Mouse (Mus musculus) fibroblast of lung, adult 2 months (primary cell): ENCODE results near the gene Acyp2.
"Not testable (repeated sequence)": the region's sequence is repeated elsewhere in the genome, so short reads cannot be mapped to it uniquely, and the experiment has no call there.

Experiments
- DNase-seq: peaks from one replicate; pipeline ENCODE4 v3.0.0-alpha.2; 2011; ENCODE audit warnings: low read depth

The Acyp2 gene

GRCm38 (mm10) chr11:30649001-30649637 is at the start of gene Acyp2:
Gene Acyp2, minus strand, starts transcription at chr11:30649587.
- DNase-seq = peak; percentile 49

GRCm38 (mm10) chr11:30689421-30689820 is 40.0 kb upstream of the Acyp2 start:
- peak; percentile 31 for DNase-seq

- peak; percentile 53 for DNase-seq
Observed at GRCm38 (mm10) chr11:30676086-30676485, 26.7 kb upstream of the Acyp2 start.

- no peak for DNase-seq
Observed at GRCm38 (mm10) chr11:30672719-30673118, 23.3 kb upstream of the Acyp2 start.

- no peak for DNase-seq
Observed at GRCm38 (mm10) chr11:30663001-30663400, 13.6 kb upstream of the Acyp2 start.

GRCm38 (mm10) chr11:30662591-30662990 is 13.2 kb upstream of the Acyp2 start:
- DNase-seq = no peak

GRCm38 (mm10) chr11:30657069-30657468 is 7.7 kb upstream of the Acyp2 start:
- DNase-seq = no peak

- no peak for DNase-seq
Observed at GRCm38 (mm10) chr11:30656060-30656459, 6.7 kb upstream of the Acyp2 start.

- no peak for DNase-seq
Observed at GRCm38 (mm10) chr11:30650416-30650815, 1.0 kb upstream of the Acyp2 start.

- DNase-seq = no peak
Observed at GRCm38 (mm10) chr11:30635674-30636073, 13.7 kb downstream of the Acyp2 start.

GRCm38 (mm10) chr11:30630514-30630913 is 18.9 kb downstream of the Acyp2 start:
- no peak for DNase-seq

GRCm38 (mm10) chr11:30623218-30623617 is 26.2 kb downstream of the Acyp2 start:
- DNase-seq = no peak

- DNase-seq = not testable (repeated sequence)
Observed at GRCm38 (mm10) chr11:30621386-30622363, 27.7 kb downstream of the Acyp2 start.

GRCm38 (mm10) chr11:30618235-30618634 is 31.2 kb downstream of the Acyp2 start:
- DNase-seq = no peak

- no peak for DNase-seq
Observed at GRCm38 (mm10) chr11:30617571-30618097, 31.8 kb downstream of the Acyp2 start.

GRCm38 (mm10) chr11:30615977-30616376 is 33.4 kb downstream of the Acyp2 start:
- no peak for DNase-seq

- no peak for DNase-seq
Observed at GRCm38 (mm10) chr11:30613916-30614546, 35.4 kb downstream of the Acyp2 start.

GRCm38 (mm10) chr11:30612699-30613098 is 36.7 kb downstream of the Acyp2 start:
- DNase-seq = no peak

GRCm38 (mm10) chr11:30609247-30609646 is 40.1 kb downstream of the Acyp2 start:
- DNase-seq = no peak

- DNase-seq = no peak
Observed at GRCm38 (mm10) chr11:30607587-30608518, 41.5 kb downstream of the Acyp2 start.

- DNase-seq = no peak
Observed at GRCm38 (mm10) chr11:30597259-30597658, 52.1 kb downstream of the Acyp2 start.
